Mouse (Mus musculus) layer of hippocampus, adult 2 months (tissue): ENCODE data around the gene Vgll4. TPM values are rescaled to one million over a fixed set of nuclear protein-coding genes. Genes with fewer than 3 reads are reported as not detected.
A peak's percentile ranks its signal among the peaks of the same experiment; 100 is the strongest.

ENCODE experiments used
- DNase-seq, 2 experiments: peaks; one replicate each; pipeline ENCODE4 v3.0.0; 2022; ENCODE audit warnings: low spot score in 2 of 2
- H3K27ac ChIP-seq: fragments of 200-600 bp; 2 replicates; pipeline ENCODE4 v1.8.1; 2022
- H3K4me3 ChIP-seq: fragments of 200-600 bp; 2 replicates; pipeline ENCODE4 v1.8.1; 2022; ENCODE audit warnings: mild to moderate bottlenecking
- CTCF ChIP-seq: fragments of 200-600 bp; conservative IDR thresholded peaks from 2 replicates; pipeline ENCODE4 v1.8.1; 2022; ENCODE audit warnings: antibody characterized with exemption, mild to moderate bottlenecking, moderate library complexity
- total RNA-seq, 2 experiments: library from RNA; stranded (reverse); gene quantifications; 2 replicates each; pipeline ENCODE4 v1.2.3; 2021

Vgll4 gene
- total RNA-seq, 2 experiments from 2014 or later: 44.2 to 44.8 TPM

GRCm38 (mm10) chr6:114968361-114969212 lies 1.2 kb downstream of the Vgll4 start:
- peak; percentile 83 to 90 for DNase-seq
- 0 out of 2 replicates have a peak, but pooled peaks have one; percentile 9 for TF ChIP-seq CTCF
- Histone ChIP-seq H3K27ac (peak overlapping the region; percentile 94), H3K4me3 (peak overlapping the region; percentile 63)

GRCm38 (mm10) chr6:114967623-114968022 lies 2.2 kb downstream of the Vgll4 start:
- H3K4me3 ChIP-seq: peak overlapping the region; percentile 63
- no peak for TF ChIP-seq CTCF
- no peak for DNase-seq
- peak overlapping the region; percentile 94 for H3K27ac ChIP-seq

GRCm38 (mm10) chr6:114966396-114967154 lies 3.2 kb downstream of the Vgll4 start:
- H3K27ac ChIP-seq: peak overlapping the region; percentile 94; the same call in 1 of the 2 replicates
- TF ChIP-seq CTCF: no peak
- H3K4me3 ChIP-seq: peak overlapping the region; percentile 63; the same call in 1 of the 2 replicates
- no peak for DNase-seq

DNA sequence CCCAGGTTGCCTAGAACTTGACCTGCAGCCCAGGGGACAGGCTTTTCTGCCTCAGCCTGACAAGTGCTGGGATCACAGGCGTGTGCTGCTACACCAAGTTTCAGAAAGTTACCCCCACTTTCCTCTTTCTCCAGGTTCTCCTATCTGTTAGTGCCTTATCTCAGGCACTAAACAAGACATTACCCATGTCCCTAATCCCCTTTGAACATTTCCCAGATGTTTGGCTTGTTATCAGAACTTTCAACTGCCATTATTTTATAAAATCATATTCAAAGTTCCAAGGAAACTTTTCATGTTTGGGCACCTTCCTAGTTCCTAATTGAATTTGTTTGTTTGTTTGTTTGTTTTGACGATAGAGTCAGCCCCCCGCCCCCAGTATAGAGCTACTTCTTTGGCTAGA lies 4.0 kb downstream of the Vgll4 start:
- DNase-seq: no peak
- no peak overlapping the region for H3K4me3 ChIP-seq
- no peak overlapping the region for H3K27ac ChIP-seq
- no peak for TF ChIP-seq CTCF

GRCm38 (mm10) chr6:114965396-114965795 lies 4.4 kb downstream of the Vgll4 start:
- no peak for TF ChIP-seq CTCF
- no peak overlapping the region for H3K4me3 ChIP-seq
- H3K27ac ChIP-seq: peak overlapping the region; percentile 78; the same call in 1 of the 2 replicates
- DNase-seq: no peak

DNA sequence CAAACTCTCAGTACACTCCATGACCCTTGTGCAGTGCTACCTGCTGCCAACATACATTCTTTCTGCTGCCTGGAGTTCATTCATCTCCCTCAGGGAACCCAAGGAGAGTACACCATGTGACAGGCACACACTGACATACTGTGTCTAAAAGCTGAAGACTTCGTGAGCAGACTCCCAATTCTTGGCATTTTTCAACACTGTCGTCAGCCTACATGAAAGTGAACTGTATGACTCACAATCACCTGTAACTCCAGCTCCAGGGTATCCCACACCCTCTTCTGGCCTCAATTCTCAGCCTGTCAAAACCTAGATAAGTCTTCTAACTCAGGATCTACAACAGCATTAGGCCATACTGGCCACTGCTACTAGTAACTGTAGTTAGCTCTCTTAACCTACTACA lies 5.6 kb downstream of the Vgll4 start:
- no peak for DNase-seq
- no peak for TF ChIP-seq CTCF
- peak overlapping the region; percentile 78; the same call in 1 of the 2 replicates for H3K27ac ChIP-seq
- no peak overlapping the region for H3K4me3 ChIP-seq

DNA sequence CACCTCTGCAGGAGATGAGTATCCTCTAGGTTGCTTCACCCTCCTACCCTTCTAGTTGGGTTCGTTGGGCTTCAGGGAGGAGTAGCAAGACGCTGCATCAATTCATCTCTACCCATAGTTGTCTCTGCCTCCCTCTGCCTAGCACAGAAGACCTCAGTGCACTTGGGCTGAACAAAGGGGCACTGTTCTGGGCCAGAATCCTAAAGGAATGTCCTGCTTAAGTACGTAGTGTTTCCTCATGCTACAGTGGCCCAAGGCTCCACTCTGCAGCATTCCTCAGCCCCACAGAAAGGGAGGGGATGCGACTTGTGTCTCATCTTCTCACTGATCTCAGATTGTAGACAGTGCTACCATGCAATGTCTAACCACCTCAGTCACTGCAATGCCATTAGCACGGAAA lies 6.2 kb downstream of the Vgll4 start:
- no peak overlapping the region for H3K4me3 ChIP-seq
- DNase-seq: no peak
- no peak for TF ChIP-seq CTCF
- H3K27ac ChIP-seq: peak overlapping the region; percentile 78

DNA sequence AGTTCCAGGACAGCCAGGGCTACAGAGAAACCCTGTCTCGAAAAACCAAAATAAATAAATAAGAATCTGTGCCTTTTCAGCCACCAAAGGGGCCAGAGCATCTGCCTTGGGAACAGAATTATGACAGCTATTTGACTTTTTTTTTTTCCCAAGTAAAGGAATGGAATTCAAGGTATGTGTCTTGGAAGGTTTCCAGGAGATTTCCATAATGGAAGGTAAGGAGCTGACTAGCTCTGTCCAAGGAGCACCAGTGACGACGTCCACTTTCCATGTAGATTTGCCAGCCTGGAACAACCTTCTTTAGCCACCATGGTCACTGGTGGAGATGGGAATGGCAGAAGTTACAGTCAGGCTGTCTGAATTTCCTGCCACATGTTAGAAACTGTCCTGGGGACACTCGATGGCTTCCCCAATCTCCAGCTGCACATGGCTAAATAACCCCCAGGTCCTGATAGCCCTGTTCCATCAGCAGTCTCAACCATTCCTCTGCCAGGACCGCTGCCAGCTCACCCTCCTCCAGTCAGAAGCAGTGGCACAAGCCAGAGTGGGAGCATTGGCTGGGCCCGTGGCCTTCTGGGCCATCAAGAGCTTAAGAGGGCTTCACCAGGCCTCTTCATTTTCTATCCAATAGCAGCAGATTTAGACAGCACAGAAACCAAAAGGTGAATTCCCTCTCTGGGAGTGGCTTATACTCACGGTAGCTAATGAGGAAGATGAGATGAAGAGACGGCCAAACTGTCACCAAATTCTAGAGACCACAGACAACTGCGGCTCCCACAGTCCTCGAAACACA lies 8.3 kb downstream of the Vgll4 start:
- no peak for DNase-seq
- TF ChIP-seq CTCF: no peak
- Histone ChIP-seq H3K4me3 (no peak overlapping the region), H3K27ac (0 out of 2 replicates have a peak overlapping the region, but pooled peaks have one; percentile 28)

DNA sequence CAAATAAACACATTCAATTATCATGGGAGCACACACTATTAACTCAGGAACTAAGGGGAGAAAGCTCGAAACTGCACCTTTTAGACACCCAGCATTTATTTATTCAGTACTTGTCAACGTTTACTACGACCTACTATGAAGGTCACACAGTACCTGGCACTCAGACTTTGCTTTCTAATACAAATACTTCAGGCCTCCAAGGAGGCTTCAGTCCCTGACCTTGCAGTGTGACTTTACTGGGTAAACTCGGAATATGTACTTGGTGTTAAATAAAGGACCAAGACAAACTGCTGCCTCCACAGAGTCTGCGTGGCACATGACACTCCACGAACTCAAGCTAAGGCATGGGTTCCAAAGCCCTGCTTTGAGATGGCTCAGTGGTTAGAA lies 10.8 kb downstream of the Vgll4 start:
- Histone ChIP-seq H3K27ac (peak overlapping the region; percentile 49; the same call in 1 of the 2 replicates), H3K4me3 (no peak overlapping the region)
- TF ChIP-seq CTCF: no peak
- DNase-seq: no peak

- Histone ChIP-seq H3K27ac (peak overlapping the region; percentile 49; the same call in 1 of the 2 replicates), H3K4me3 (no peak overlapping the region)
- peak; percentile 42 for TF ChIP-seq CTCF
- no peak for DNase-seq
These were observed 11.4 kb downstream of the Vgll4 start for GRCm38 (mm10) chr6:114958249-114959011.

- peak overlapping the region; percentile 32; the same call in 1 of the 2 replicates for H3K27ac ChIP-seq
- no peak overlapping the region for H3K4me3 ChIP-seq
- DNase-seq: no peak
- no peak for TF ChIP-seq CTCF
These were observed 12.0 kb downstream of the Vgll4 start for GRCm38 (mm10) chr6:114957756-114958155.

DNA sequence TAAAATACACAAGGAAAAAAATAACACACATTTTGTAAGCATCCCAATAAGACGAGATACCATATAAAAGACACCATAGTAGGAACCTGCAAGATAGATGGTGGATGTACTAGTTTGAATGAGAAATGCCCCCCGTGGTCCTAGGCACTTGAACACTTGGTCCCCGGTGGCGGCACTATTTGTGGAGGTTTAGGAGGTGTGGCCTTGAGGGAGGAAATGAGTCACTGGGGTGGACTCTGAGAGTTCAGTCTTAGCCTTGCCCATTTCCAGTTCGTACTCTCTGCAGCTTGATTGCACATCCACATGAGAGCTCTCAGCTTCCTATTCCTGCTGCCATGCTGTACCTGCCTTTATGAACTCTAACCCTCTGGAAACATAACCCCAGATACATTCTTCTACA lies 15.3 kb downstream of the Vgll4 start:
- no peak for DNase-seq
- TF ChIP-seq CTCF: no peak
- no peak overlapping the region for H3K27ac ChIP-seq
- H3K4me3 ChIP-seq: no peak overlapping the region
